Mouse (Mus musculus) spleen, adult 2 months (tissue): ENCODE results near the gene Gjd2.

Source experiments
- CTCF ChIP-seq: fragments of 200-500 bp; IDR thresholded peaks from 2 replicates; pipeline ENCODE4 v1.5.1; 2011; ENCODE audit warnings: mild to moderate bottlenecking, inconsistent platforms; ENCODE audit not compliant: insufficient read depth, insufficient read length, insufficient replicate concordance; ENCODE audit errors: extremely low read depth
- POLR2A ChIP-seq: fragments of 200-500 bp; IDR thresholded peaks from 2 replicates; pipeline ENCODE4 v1.6.1; 2011; ENCODE audit warnings: low read depth, low read length, inconsistent platforms

- no peak for TF ChIP-seq POLR2A
- no peak for TF ChIP-seq CTCF
These were observed 10.0 kb upstream of the Gjd2 start for GRCm38 (mm10) chr2:114023383-114023782.
